Mouse (Mus musculus) liver, adult (tissue): ENCODE data around the gene Nfe2l3.

ENCODE experiments used
- GATA4 ChIP-seq: IDR thresholded peaks from 2 replicates; pipeline ENCODE4 v1.6.1; 2014; ENCODE audit warnings: mild to moderate bottlenecking, low read length; ENCODE audit not compliant: insufficient replicate concordance

Nfe2l3 gene

DNA sequence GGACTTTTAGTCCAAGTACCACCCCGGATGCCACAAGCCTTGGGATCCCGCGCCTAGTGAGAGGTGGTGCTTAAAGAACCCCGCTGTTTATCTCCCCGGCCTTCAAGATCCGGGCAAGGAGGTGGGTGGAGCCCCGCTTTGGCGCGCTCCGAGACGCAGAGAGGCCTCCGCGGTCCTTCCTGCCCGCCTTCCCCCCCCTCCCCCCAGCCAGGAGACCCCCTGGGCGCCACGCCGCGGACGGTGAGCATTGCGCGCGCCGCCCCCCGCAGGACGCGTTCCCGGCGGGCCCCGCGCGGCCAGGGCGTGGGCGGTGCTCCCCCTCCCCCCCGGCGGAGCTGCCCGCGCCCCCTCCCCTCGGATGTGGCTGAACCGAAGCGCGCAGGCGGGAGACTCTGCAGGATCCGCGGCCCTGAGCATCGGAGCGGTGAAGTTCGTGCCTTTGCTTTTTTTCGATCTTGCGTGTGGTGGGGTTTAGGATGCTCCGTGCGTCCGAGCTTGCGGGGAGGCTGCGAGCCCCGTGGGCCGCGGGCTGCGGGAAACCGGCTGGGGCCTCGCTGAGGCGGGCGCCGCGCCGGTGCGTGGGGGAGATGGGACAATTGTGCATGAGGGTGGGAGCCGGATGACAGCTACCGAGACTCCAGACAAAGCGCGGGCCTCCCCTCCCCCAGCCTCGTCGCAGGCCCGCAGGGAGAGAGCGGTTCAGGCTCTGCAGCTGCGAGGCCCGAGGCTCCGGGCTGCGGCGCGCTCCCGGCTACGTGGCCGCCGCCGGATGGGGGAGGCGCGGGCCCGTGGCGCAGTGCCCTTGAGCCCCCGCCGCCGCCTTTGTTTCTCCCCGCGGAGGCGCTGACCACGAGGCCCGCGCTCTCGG lies 38.1 kb downstream of the Nfe2l3 start, which contains the start of gene Cbx3:
Gene Cbx3, plus strand, starts transcription at position 50 of the 868 bp plus-strand sequence.
- TF ChIP-seq GATA4 = peak; percentile 14; the same call in 1 of the 2 replicates

DNA sequence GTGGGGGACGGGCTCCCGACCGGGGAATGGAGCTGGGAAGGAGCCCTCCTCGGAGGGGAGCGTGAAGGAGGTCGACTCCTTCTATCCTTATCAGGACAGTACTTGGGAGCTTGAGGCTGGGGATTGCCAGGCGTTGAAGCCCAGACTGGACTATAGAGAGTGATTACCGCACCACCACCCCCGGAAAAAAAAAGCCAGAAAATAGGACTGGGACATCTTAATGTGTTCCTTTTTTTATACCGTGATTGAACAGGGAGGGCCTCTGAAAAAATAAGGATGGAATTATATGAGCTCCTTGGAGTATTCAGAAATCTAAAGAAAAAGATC lies 38.7 kb downstream of the Nfe2l3 start:
- no peak for TF ChIP-seq GATA4

DNA sequence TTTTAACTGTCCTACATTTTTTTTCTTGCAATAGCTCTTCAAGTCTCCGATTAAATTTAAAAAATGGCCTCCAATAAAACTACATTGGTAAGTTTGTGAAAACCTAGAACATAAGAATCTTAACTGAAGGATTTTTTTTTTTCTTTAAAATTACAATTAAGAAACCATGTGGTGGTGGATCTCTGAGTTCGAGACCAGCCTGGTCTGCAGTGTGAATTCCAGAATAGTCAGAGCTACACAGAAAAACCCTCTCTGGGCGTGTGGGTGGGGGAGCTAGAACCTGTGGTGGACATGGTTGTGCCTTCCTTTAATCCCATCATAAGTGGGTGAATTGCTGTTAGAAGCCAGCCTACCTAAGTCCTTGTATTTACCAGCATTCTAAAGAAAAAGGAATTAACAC lies 39.3 kb downstream of the Nfe2l3 start:
- TF ChIP-seq GATA4 = no peak

DNA sequence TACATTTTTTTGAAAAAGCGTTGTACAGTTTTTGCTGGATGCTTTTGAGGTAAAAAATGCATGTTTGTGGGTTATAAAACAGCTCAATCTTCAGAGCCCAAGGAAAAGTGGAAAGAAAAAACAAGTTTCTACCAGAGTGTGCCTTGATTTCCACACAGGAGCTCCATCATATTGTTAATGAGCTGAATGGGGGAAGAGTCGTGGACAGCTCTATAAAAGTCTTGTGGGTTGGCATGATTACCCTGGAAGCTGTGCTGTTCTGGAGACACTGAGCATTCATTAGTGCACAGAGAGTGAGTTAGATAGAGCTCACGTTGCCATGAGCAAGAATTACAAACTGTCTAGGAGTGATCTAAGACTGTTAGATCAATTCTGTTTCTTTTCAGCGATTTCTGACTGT lies 39.7 kb downstream of the Nfe2l3 start:
- TF ChIP-seq GATA4 = no peak

DNA sequence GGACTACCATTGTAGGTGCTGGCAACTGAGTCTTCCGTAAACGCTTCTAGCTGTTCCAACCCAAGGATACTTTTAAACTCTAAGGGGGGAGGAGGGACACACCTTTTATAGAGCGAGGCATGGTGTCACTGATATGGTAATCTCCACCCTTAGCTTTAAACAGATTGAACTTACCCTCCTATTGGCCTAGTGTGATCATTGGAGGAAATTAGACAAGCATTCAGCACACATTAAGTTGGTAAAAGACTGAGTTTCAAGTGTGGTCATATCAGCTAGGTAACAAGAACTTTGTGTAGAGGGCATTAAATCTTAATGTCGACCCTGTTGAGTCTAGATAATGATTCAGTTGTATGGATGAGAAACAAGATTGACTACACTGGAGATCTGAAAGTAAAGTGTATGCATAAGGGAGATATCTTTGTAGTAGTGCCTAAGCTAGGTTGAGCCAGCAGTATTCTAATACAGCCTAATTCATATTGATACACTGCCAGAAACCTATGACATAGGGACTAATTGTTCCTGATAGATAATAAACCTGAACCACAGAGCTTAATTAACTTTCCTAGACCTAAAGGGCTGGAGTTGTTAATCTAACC lies 46.8 kb downstream of the Nfe2l3 start:
- no peak for TF ChIP-seq GATA4

DNA sequence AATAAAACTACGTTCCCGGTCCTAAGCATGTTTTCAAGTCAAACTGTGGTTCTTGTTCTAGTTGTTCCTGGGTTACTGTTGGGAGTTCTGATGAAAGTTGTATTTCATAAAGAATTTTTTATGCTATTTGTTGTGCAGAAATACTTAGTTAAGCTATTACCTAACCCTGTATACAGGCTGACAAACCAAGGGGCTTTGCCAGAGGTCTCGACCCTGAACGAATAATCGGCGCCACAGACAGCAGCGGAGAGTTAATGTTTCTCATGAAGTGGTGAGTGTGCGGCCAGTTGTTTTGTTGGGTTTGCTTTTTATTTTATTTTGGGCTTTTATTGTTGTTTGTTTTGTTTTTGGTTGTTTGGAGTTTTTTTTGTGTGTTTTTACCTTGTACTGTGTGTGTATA lies 49.1 kb downstream of the Nfe2l3 start:
- no peak for TF ChIP-seq GATA4

DNA sequence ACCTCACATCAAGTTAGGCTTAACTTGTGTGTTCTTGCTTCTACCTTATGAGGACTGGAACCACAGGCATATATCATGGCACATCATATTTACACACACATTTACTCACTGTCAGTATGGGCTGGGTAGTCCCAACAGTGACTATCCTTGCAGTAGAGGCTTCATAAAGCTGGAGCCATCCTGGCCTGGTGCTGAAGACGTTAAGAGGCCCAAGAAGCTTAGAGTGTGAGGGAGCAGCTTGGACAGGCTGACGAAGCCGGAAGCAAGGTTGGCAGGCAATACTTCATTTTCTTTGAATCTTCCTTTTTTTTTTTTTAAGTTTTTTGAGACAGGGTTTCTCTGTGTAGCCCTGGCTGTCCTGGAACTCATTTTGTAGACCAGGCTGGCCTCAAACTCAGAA lies 51.4 kb downstream of the Nfe2l3 start:
- no peak for TF ChIP-seq GATA4

DNA sequence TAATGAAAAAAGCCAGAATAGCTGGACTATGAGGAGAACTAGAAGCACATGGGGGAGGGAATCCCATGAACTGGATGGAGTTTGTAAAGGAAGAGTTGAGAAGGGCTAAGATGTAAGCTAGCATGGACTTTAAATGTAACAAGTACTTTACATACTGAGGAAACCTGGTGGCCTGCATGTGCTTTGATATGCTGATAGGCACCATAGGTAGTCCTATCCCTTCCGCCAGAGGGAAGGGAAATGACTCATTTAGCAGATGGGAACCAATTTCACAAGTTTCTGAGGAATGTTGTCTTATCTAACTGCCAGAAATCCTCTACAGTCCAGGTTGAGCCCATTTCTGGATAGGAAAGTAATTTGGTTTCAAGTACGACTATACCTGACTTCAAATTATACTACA lies 53.2 kb downstream of the Nfe2l3 start:
- no peak for TF ChIP-seq GATA4

DNA sequence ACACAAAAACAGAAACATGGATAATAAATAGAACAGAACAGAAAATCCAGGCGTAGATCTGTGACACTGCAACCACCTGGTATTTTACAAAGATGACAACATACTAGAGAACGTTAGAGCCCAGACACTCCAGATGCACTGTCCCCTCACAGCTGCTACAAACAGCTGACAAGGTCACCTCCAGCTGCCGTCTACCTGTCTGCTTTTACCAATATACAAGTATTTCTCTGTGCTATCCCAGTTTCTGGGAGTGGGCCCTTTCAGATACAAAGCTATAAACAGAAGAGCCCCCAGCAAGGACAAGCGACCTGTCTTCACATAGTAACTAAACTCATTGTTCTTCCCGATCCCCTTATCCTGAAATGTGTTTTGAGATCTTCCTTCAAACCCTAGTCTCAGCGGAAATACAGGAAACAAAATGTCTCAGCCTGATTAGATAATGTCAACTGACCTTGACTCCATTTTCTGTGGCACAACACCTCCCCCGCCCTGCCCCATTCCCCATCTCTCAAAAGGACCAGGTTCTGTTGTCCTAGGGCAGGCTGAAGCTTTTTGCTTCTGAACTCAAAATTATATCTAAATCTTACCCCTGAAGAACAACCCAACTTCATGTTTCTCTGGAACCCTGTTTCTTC lies 53.7 kb downstream of the Nfe2l3 start:
- no peak for TF ChIP-seq GATA4

DNA sequence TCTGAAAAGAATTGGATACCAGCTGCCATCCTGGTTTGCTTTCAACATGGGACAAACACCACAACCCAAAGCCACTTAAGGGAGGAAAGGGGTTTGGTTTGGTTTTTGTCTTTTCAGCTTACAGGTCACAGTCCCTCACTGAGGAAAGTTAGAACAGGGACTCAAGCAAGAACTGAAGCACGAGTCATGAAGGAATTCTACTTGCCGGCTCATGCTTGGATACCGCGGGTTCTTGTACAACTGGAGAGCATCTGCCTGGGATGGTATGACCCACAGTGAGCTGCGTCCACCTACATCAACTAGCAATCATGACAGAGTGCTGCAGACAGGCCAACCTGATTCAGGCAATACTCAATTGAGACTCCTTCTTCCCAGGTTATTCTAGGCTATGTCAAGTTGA lies 54.3 kb downstream of the Nfe2l3 start:
- TF ChIP-seq GATA4 = no peak

DNA sequence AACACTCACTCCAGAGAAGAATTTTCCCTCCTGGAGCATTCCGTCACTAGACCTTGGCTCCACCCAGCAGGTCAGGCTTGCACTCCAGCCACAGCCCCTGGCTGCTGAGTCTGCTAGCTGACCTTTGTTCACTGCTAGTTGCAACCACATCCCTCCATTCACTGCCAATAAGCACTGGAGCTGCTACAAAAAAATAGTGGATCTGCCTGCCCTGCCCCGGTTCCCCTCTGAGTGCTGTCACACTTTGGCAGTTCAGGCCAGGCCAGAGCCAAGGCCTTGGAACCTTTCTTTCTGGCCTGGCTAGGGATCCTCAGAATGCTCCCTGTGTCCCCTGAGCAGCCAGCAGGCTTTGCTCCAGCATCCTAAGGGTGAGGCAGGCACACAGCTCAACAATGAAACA lies 57.3 kb downstream of the Nfe2l3 start:
- TF ChIP-seq GATA4 = no peak

DNA sequence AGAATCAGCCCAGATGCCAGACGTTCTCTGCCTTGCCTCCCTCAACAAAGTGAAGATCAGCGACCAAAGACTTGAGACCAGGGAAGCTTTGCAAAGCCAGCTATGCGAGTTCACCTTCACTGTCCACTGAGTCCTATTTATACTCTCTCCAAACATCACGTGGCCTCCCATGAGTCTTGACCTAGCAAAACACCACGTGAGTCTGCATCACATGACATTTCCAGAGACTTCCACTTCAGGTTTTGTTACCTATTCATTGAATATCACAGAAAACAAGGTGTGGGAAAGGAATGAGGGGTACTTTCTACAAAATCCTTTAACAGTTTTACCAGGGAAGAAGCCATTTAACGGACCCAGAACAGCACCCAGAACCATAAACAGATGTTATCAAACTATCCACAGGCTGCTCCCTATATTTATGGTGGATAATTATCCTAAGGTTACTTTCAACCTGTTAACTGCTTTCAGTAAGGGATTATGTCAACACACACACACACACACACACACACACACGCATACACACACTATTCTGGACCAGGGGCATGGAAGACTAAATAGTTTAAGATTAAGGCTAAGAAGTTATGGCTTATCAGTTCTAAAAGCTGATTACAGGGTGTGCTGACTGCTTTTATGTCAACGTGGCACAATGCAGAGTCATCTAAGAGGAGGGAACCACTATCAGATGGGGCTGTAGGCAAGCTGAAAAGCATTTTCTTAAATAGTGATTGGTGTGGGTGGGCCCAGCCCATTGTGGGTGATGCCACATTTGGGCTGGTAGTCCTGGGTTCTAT lies 65.0 kb downstream of the Nfe2l3 start:
- TF ChIP-seq GATA4 = no peak

DNA sequence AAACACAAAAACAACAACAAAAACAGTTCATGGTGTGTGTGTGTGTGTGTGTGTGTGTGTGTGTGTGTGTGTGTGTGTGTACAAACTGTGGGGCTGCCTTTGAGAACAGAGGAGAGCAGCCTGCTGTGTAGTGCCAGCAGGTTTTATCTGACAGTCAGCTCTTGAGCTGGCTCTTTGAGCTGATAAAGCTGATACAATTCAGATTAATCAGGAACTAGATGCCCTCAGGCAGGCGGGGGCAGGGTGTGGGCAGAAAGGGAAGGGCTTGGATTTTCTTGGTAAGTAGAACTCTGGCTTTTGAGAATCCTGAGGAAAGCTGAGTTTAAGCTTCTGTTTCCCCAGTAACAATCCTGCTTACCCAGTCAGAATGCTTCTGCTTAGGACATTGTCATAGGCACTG lies 73.2 kb downstream of the Nfe2l3 start:
- no peak for TF ChIP-seq GATA4

DNA sequence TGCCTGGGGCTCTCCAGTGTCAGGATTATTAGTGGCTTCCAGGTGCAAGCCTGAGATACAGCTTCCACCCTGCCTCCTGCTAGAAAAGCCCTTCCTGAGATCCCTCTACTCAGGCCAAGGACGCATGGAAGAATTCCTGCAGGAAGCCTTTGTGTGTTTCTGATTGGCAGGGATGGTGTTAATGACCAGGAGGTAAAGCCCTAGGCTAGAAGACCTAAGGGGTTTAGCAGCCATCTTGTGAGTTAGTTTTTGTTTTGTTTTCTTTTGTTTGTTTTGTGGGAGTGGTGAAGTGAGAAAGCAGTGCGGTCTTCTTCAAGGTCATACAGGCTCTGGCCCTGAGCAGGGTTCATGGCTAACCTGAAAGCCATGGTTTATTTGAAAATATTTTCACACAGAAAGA lies 75.1 kb downstream of the Nfe2l3 start:
- TF ChIP-seq GATA4 = no peak
